8 mouse cellular contexts compared by ENCODE assay signal in genomic region chr9:118737601-118738137, GRCm38 (mm10).
DNase-seq lines count a peak whose midpoint lies in the region; ATAC-seq and TF ChIP-seq lines count a peak whose summit lies in the region.

No protein-coding gene starts in this region.

- H3K4me2 ChIP-seq in intestine, embryonic 15.5 days (replicated peaks) = no peak overlapping the region
- H3K4me2 ChIP-seq in forebrain, postnatal 0 days (ENCODE audit: low read depth) = no peak overlapping the region
- H3K4me2 ChIP-seq in forebrain, embryonic 14.5 days (ENCODE audit: low read length) = no peak overlapping the region

- H3K27ac ChIP-seq in intestine, embryonic 15.5 days = peak overlapping the region; percentile 88
- H3K27ac ChIP-seq in forebrain, postnatal 0 days (ENCODE audit: low read depth, low read length) = no peak overlapping the region
- H3K27ac ChIP-seq in forebrain, embryonic 14.5 days (ENCODE audit: low read depth, low read length) = no peak overlapping the region
- H3K27ac ChIP-seq in layer of hippocampus, adult 2 months = no peak overlapping the region

- H3K9ac ChIP-seq in intestine, embryonic 15.5 days = no peak overlapping the region
- no peak overlapping the region for H3K9ac ChIP-seq in forebrain, postnatal 0 days
- H3K9ac ChIP-seq in forebrain, embryonic 14.5 days (ENCODE audit: low read length) = no peak overlapping the region

- 15% methylated on average over 9 of the region's 9 CpGs for WGBS in intestine, embryonic 15.5 days
- WGBS in forebrain, postnatal 0 days = 52% methylated on average over 9 of the region's 9 CpGs
- WGBS in forebrain, embryonic 14.5 days = 55% methylated on average over 9 of the region's 9 CpGs

- H3K36me3 ChIP-seq in intestine, embryonic 15.5 days = no peaks in the 10 kb centered on the region
- H3K36me3 ChIP-seq in forebrain, postnatal 0 days (ENCODE audit: insufficient read depth) = no peaks in the 10 kb centered on the region
- H3K36me3 ChIP-seq in forebrain, embryonic 14.5 days (ENCODE audit: control insufficient read depth, insufficient read depth, low read length) = no peaks in the 10 kb centered on the region

- peaks cover 15% of the 10 kb centered on the region for H3K4me1 ChIP-seq in intestine, embryonic 15.5 days (replicated peaks)
- H3K4me1 ChIP-seq in forebrain, postnatal 0 days (ENCODE audit: insufficient read depth) = no peaks in the 10 kb centered on the region
- H3K4me1 ChIP-seq in forebrain, embryonic 14.5 days (ENCODE audit: control insufficient read depth, insufficient read depth, low read length) = no peaks in the 10 kb centered on the region

- no peak overlapping the region for H3K4me3 ChIP-seq in intestine, embryonic 15.5 days (replicated peaks)
- H3K4me3 ChIP-seq in forebrain, postnatal 0 days (ENCODE audit: low read depth, low read length) = no peak overlapping the region
- H3K4me3 ChIP-seq in forebrain, embryonic 14.5 days (ENCODE audit: low read depth, low read length) = no peak overlapping the region
- H3K4me3 ChIP-seq in layer of hippocampus, adult 2 months = no peak overlapping the region

- H3K27me3 ChIP-seq in intestine, embryonic 15.5 days (replicated peaks) = no peaks in the 10 kb centered on the region
- H3K27me3 ChIP-seq in forebrain, postnatal 0 days (ENCODE audit: insufficient read depth, low read length) = no peaks in the 10 kb centered on the region
- H3K27me3 ChIP-seq in forebrain, embryonic 14.5 days (replicated peaks; ENCODE audit: control insufficient read depth, insufficient read depth, low read length) = no peaks in the 10 kb centered on the region

- no peaks in the 10 kb centered on the region for H3K9me3 ChIP-seq in intestine, embryonic 15.5 days
- H3K9me3 ChIP-seq in forebrain, postnatal 0 days (ENCODE audit: low read length) = no peaks in the 10 kb centered on the region
- no peaks in the 10 kb centered on the region for H3K9me3 ChIP-seq in forebrain, embryonic 14.5 days (replicated peaks; ENCODE audit: control insufficient read depth, low read length)

- peak; percentile 90 for ATAC-seq in intestine, embryonic 15.5 days
- ATAC-seq in forebrain, postnatal 0 days = no peak
- ATAC-seq in forebrain, embryonic 14.5 days = no peak

- TF ChIP-seq CTCF in forebrain, postnatal 0 days (IDR thresholded peaks at IDR 0.05; ENCODE audit: low read depth) = no peak
- no peak for TF ChIP-seq CTCF in layer of hippocampus, adult 2 months (conservative IDR thresholded peaks at IDR 0.05)

- DNase-seq in NIH3T3 (ENCODE audit: low read depth) = peak; percentile 70
- DNase-seq in gastrocnemius, adult 18-20 months (ENCODE audit: low spot score) = peak; percentile 79
- DNase-seq in lung, postnatal 25 days (ENCODE audit: low spot score) = peak; percentile 90
- DNase-seq in forebrain, postnatal 0 days = no peak
- no peak for DNase-seq in forebrain, embryonic 14.5 days (ENCODE audit: low spot score)
- DNase-seq in layer of hippocampus, adult 2 months (ENCODE audit: low spot score in 2 of 2) = no peak
- no peak for DNase-seq in spleen, postnatal 36 days (ENCODE audit: low spot score in 2 of 2)

Comparison
In these comparisons a context has a peak if more than half of its experiments do, and no peak if none do; other contexts are left out.
1. DNase-seq: peak in NIH3T3 (single experiment), gastrocnemius, adult 18-20 months (single experiment) and lung, postnatal 25 days (single experiment); none in forebrain, postnatal 0 days (single experiment), forebrain, embryonic 14.5 days (single experiment), layer of hippocampus, adult 2 months (0 of 2) and spleen, postnatal 36 days (0 of 2).